Mouse (Mus musculus) urinary bladder, postnatal 0 days (tissue): ENCODE data around the gene Fam160b1. TPM values are rescaled to one million over a fixed set of nuclear protein-coding genes. Genes with fewer than 3 reads are reported as not detected.

Experiments
- polyA plus RNA-seq: library from polyadenylated mRNA; unstranded; fragments of >200 nt; fragmentation: Nextera tagmentation; extraction: Ambion mirVana; gene quantifications from 2 replicates; pipeline ENCODE4 v1.2.1, GENCODE M21; 2015

Gene Fam160b1
- 9.3 and 10.7 TPM in 2 replicates for polyA plus RNA-seq

DNA sequence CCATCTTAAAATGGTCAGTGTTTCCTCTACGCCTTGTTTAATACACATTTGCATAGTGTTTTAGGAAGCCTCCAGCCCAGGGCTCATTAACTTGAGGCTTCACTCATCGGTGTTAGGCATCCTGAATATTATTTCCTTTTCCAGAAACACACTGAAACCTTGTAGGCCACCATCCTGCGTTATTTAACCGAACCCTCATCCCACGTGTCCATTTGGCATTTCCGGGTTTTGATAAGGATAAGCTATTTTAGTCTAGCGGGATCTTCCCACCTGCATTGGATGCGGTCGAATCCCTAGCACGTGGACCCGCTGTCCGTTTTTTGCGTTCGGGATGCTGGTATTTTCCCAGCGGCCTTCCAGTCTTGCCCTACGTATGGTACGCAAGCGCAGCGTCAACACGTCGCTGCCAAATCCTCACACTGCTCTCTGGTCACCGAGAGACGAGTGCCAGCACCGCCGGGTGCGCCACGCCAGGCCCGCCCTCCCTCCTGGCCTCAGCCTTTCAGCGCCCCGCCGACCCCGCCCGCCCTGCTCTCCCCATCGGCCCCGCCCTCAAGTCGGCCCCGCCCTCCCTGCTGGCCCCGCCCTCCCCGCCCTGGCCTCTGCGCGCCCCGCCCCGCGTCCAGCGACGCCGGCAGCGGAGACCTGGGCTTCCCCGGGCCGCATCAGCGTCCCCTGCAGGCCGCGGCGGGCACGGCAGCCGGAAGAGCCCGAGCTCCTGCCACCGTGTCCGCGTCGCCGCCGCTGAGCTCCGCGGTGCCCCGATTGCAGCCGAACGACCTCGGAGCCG, at the start of gene Fam160b1:
Gene Fam160b1 (plus strand): TSS at position 340 of the 790 bp plus-strand sequence.

GRCm38 (mm10) chr19:57314346-57315012, 46.0 kb upstream of the Fam160b1 start, which contains the start of gene Ablim1:
Gene Ablim1, minus strand, starts transcription at chr19:57314919.

Other genes with a start within 250 kb of the Fam160b1 start
- 30.4 and 35.8 TPM in 2 replicates for gene Ablim1, start 45.8 kb upstream of the Fam160b1 start, polyA plus RNA-seq
- gene Trub1, start 92.2 kb downstream of the Fam160b1 start, polyA plus RNA-seq: 11.5 and 12.9 TPM in 2 replicates